Mouse (Mus musculus) B cell, adult (primary cell): Measurements from ENCODE around the gene Cnpy1. TPM values are rescaled to one million over a fixed set of nuclear protein-coding genes. Genes with fewer than 3 reads are reported as not detected.

Experiments
- total RNA-seq: library from RNA; stranded (reverse); gene quantifications from 4 replicates; pipeline ENCODE4 v1.2.4, GENCODE M21; 2023; ENCODE audit not compliant: inconsistent age

The Cnpy1 gene
- total RNA-seq, result not detected in 4 replicates

GRCm38 (mm10) chr5:28245574-28245973 lies at the start of gene Cnpy1:
Cnpy1 (minus strand) TSS chr5:28245806.

GRCm38 (mm10) chr5:28165358-28166255 lies 80.0 kb downstream of the Cnpy1 start, which contains the start of gene En2:
En2 (plus strand) TSS chr5:28165694.

Other genes with a start within 250 kb of the Cnpy1 start
- gene Insig1, start 174.4 kb downstream of the Cnpy1 start, total RNA-seq, result 85.0 to 106 TPM (median 101 TPM) in 4 replicates
- not detected in 4 replicates for gene En2, start 80.1 kb downstream of the Cnpy1 start, total RNA-seq
- gene Rbm33, start 71.3 kb upstream of the Cnpy1 start, total RNA-seq, result 153 to 161 TPM (median 158 TPM) in 4 replicates
- gene Shh, start 221.4 kb upstream of the Cnpy1 start, total RNA-seq, result not detected in 4 replicates